Mouse (Mus musculus): ENCODE measurements at regions not wholly inside any gene's neighbourhood (a gene's known extent, or its start where the extent isn't known, plus 50 kb on each side); places are given as distances from the start of the nearest gene placed in this dataset.

- Histone ChIP-seq H3K9me3 (replicated peaks; ENCODE audit: insufficient read depth, low read length) (no peaks in the 10 kb centered on the region), H3K27me3 (ENCODE audit: control insufficient read depth in 1 of 2, insufficient read depth in 2 of 2, low read length in 2 of 2) (no peaks in the 10 kb centered on the region), H3K4me1 (ENCODE audit: control insufficient read depth in 1 of 2, insufficient read depth in 2 of 2, low read length in 2 of 2) (no peaks in the 10 kb centered on the region), H3K9ac (ENCODE audit: control insufficient read depth, low read depth, low read length, poor library complexity, severe bottlenecking) (no peak overlapping the region), H3K79me2 (ENCODE audit: control insufficient read depth, insufficient read depth, low read length, poor library complexity) (no peaks in the 10 kb centered on the region), H3K4me3 (ENCODE audit: control insufficient read depth in 1 of 2, insufficient read depth in 1 of 2, low read depth in 2 of 2, low read length in 2 of 2) (no peak overlapping the region), H3K36me3 (ENCODE audit: control insufficient read depth in 1 of 2, insufficient read depth in 2 of 2, low read length in 2 of 2) (no peaks in the 10 kb centered on the region), H3K27ac (ENCODE audit: control insufficient read depth, low read depth, low read length) (no peak overlapping the region)
- no peak for DNase-seq (ENCODE audit: low read depth, low spot score)
- no peak for TF ChIP-seq CTCF (IDR thresholded peaks at IDR 0.05 in 2 of 3, conservative IDR thresholded peaks at IDR 0.05 in 1 of 3; ENCODE audit: control insufficient read depth in 1 of 3, insufficient read depth in 1 of 3, low read depth in 2 of 3, low read length in 3 of 3, poor library complexity in 1 of 3, severe bottlenecking in 1 of 3)
- no peak for TF ChIP-seq MXI1 (IDR thresholded peaks at IDR 0.05; ENCODE audit: low read depth, low read length)
- no peak for TF ChIP-seq HCFC1 (IDR thresholded peaks at IDR 0.05; ENCODE audit: low read depth, low read length)
- TF ChIP-seq NELFE (IDR thresholded peaks at IDR 0.05; ENCODE audit: low read depth, low read length): no peak
- no peak for TF ChIP-seq EP300 (IDR thresholded peaks at IDR 0.05; ENCODE audit: low read depth in 1 of 2, low read length in 2 of 2)
- TF ChIP-seq MAFK (IDR thresholded peaks at IDR 0.05; ENCODE audit: borderline replicate concordance, low read depth, low read length): no peak
- TF ChIP-seq POLR2AphosphoS2 (IDR thresholded peaks at IDR 0.05; ENCODE audit: low read length): no peak
- TF ChIP-seq TBP (IDR thresholded peaks at IDR 0.05; ENCODE audit: low read depth, low read length): no peak
- TF ChIP-seq UBTF (IDR thresholded peaks at IDR 0.05; ENCODE audit: borderline replicate concordance, insufficient read depth, low read depth, low read length): no peak
- no peak for TF ChIP-seq ZC3H11A (IDR thresholded peaks at IDR 0.05; ENCODE audit: low read depth, low read length)
- TF ChIP-seq BHLHE40 (IDR thresholded peaks at IDR 0.05; ENCODE audit: borderline replicate concordance, low read depth, low read length): no peak
- no peak for TF ChIP-seq POLR2A (IDR thresholded peaks at IDR 0.05; ENCODE audit: control insufficient read depth in 1 of 2, insufficient read depth in 1 of 2, low read depth in 1 of 2, low read length in 2 of 2, poor library complexity in 1 of 2)
- TF ChIP-seq ZNF384 (IDR thresholded peaks at IDR 0.05; ENCODE audit: low read depth, low read length): no peak
- no peak for TF ChIP-seq TAL1 (IDR thresholded peaks at IDR 0.05; ENCODE audit: low read length)
- TF ChIP-seq POLR2AphosphoS5 (IDR thresholded peaks at IDR 0.05; ENCODE audit: borderline replicate concordance, low read depth, low read length): no peak
- no peak for TF ChIP-seq MAX (IDR thresholded peaks at IDR 0.05; ENCODE audit: low read length)
- no peak for TF ChIP-seq ZKSCAN1 (IDR thresholded peaks at IDR 0.05; ENCODE audit: low read depth, low read length)
- no peak for TF ChIP-seq GATA1 (IDR thresholded peaks at IDR 0.05; ENCODE audit: low read depth, low read length)
- TF ChIP-seq MYB (IDR thresholded peaks at IDR 0.05; ENCODE audit: low read depth, low read length): no peak
- TF ChIP-seq MEF2A (IDR thresholded peaks at IDR 0.05; ENCODE audit: extremely low read depth, insufficient replicate concordance, low read depth, low read length, poor library complexity, severe bottlenecking): no peak
Observed at GRCm38 (mm10) chr5:101590341-101591124, 74.3 kb downstream of the Nkx6-1 start.

DNA sequence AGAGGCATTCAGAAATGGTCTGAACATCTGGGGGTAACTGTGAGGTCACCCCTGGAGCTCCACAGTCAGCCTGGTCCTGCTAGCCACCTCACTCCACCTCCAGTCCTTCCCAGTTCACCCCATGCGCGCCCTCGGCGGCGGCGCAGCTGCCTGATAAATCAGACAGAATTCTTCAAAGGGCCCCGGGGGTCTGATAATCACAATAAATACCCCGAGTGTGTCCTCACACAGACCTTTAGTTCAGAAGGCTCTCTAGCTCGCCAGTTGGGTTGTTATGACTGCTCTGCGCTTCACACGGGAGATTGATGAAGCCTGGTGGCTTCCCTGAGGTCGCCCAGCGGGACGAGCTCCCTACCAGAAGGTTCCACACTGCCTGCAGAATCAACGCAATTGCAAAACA lies 91.8 kb downstream of the Nkx6-1 start:
- Histone ChIP-seq H3K27me3 (ENCODE audit: control insufficient read depth in 1 of 2, insufficient read depth in 2 of 2, low read length in 2 of 2) (no peaks in the 10 kb centered on the region), H3K36me3 (ENCODE audit: control insufficient read depth in 1 of 2, insufficient read depth in 2 of 2, low read length in 2 of 2) (no peaks in the 10 kb centered on the region), H3K27ac (ENCODE audit: control insufficient read depth, low read depth, low read length) (no peak overlapping the region), H3K9me3 (replicated peaks; ENCODE audit: insufficient read depth, low read length) (no peaks in the 10 kb centered on the region), H3K4me1 (ENCODE audit: control insufficient read depth in 1 of 2, insufficient read depth in 2 of 2, low read length in 2 of 2) (no peaks in the 10 kb centered on the region), H3K9ac (ENCODE audit: control insufficient read depth, low read depth, low read length, poor library complexity, severe bottlenecking) (no peak overlapping the region), H3K79me2 (ENCODE audit: control insufficient read depth, insufficient read depth, low read length, poor library complexity) (no peaks in the 10 kb centered on the region), H3K4me3 (ENCODE audit: control insufficient read depth in 1 of 2, insufficient read depth in 1 of 2, low read depth in 2 of 2, low read length in 2 of 2) (no peak overlapping the region)
- DNase-seq (ENCODE audit: low read depth, low spot score): no peak
- no peak for TF ChIP-seq NELFE (IDR thresholded peaks at IDR 0.05; ENCODE audit: low read depth, low read length)
- no peak for TF ChIP-seq KAT2A (conservative IDR thresholded peaks at IDR 0.05; ENCODE audit: low read depth, low read length)
- TF ChIP-seq ETS1 (IDR thresholded peaks at IDR 0.05; ENCODE audit: low read depth, low read length): no peak
- no peak for TF ChIP-seq TBP (IDR thresholded peaks at IDR 0.05; ENCODE audit: low read depth, low read length)
- no peak for TF ChIP-seq NRF1 (IDR thresholded peaks at IDR 0.05; ENCODE audit: insufficient read depth, low read depth, low read length, poor library complexity, severe bottlenecking)
- no peak for TF ChIP-seq MXI1 (IDR thresholded peaks at IDR 0.05; ENCODE audit: low read depth, low read length)
- TF ChIP-seq SMC3 (IDR thresholded peaks at IDR 0.05; ENCODE audit: low read depth, low read length): no peak
- no peak for TF ChIP-seq BHLHE40 (IDR thresholded peaks at IDR 0.05; ENCODE audit: borderline replicate concordance, low read depth, low read length)
- no peak for TF ChIP-seq GABPA (IDR thresholded peaks at IDR 0.05; ENCODE audit: low read depth, low read length)
- no peak for TF ChIP-seq POLR2AphosphoS2 (IDR thresholded peaks at IDR 0.05; ENCODE audit: low read length)
- TF ChIP-seq CTCF (IDR thresholded peaks at IDR 0.05 in 2 of 3, conservative IDR thresholded peaks at IDR 0.05 in 1 of 3; ENCODE audit: control insufficient read depth in 1 of 3, insufficient read depth in 1 of 3, low read depth in 2 of 3, low read length in 3 of 3, poor library complexity in 1 of 3, severe bottlenecking in 1 of 3): no peak
- no peak for TF ChIP-seq CHD1 (IDR thresholded peaks at IDR 0.05; ENCODE audit: low read depth, low read length)
- TF ChIP-seq USF1 (IDR thresholded peaks at IDR 0.05; ENCODE audit: low read depth, low read length): no peak
- TF ChIP-seq MAX (IDR thresholded peaks at IDR 0.05; ENCODE audit: low read length): no peak
- no peak for TF ChIP-seq MAZ (IDR thresholded peaks at IDR 0.05; ENCODE audit: low read depth, low read length)
